Mouse (Mus musculus) forebrain, embryonic 13.5 days (tissue): ENCODE measurements around the gene Fhl3. TPM values are rescaled to one million over a fixed set of nuclear protein-coding genes. Genes with fewer than 3 reads are reported as not detected.

Source experiments
- ATAC-seq: fragments of 200-750 bp; cut with Nextera tagmentation; 2 replicates; pipeline ENCODE4 v1.8.0; 2017
- H3K27ac ChIP-seq: fragments of 300-500 bp; sonication (generic); 2 replicates; pipeline ENCODE4 v1.5.1; 2015; ENCODE audit warnings: inconsistent platforms, mild to moderate bottlenecking, moderate library complexity
- H3K27me3 ChIP-seq: fragments of 300-500 bp; sonication (generic); 2 replicates; pipeline ENCODE4 v1.6.1; 2015; ENCODE audit warnings: mild to moderate bottlenecking, inconsistent platforms
- H3K36me3 ChIP-seq: fragments of 300-500 bp; sonication (generic); 2 replicates; pipeline ENCODE4 v1.6.1; 2015; ENCODE audit warnings: mild to moderate bottlenecking, inconsistent platforms; ENCODE audit not compliant: poor library complexity, severe bottlenecking
- H3K4me1 ChIP-seq: fragments of 300-500 bp; sonication (generic); 2 replicates; pipeline ENCODE4 v1.6.1; 2015; ENCODE audit warnings: inconsistent platforms
- H3K4me2 ChIP-seq: fragments of 300-500 bp; sonication (generic); 2 replicates; pipeline ENCODE4 v1.6.1; 2015; ENCODE audit warnings: inconsistent platforms, mild to moderate bottlenecking, moderate library complexity
- H3K4me3 ChIP-seq: fragments of 300-500 bp; sonication (generic); 2 replicates; pipeline ENCODE4 v1.5.1; 2015; ENCODE audit warnings: mild to moderate bottlenecking, inconsistent platforms
- H3K9ac ChIP-seq: fragments of 300-500 bp; sonication (generic); 2 replicates; pipeline ENCODE4 v1.6.1; 2015; ENCODE audit warnings: mild to moderate bottlenecking, inconsistent platforms
- H3K9me3 ChIP-seq: fragments of 300-500 bp; sonication (generic); replicated peaks from 2 replicates; pipeline ENCODE4 v1.6.1; 2016; ENCODE audit warnings: inconsistent platforms
- WGBS: fragments of 180-500 bp; shearing (Covaris S2); methylation state at CpG from one replicate; pipeline ENCODE4 v1.1.7; 2015; 5-methylcytosine and 5-hydroxymethylcytosine counted together
- polyA plus RNA-seq: library from polyadenylated mRNA; unstranded; fragments of >200 nt; fragmentation: Nextera tagmentation; extraction: Ambion mirVana; gene quantifications from 2 replicates; pipeline ENCODE4 v1.2.1, GENCODE M21; 2015

The Fhl3 gene
- polyA plus RNA-seq, 1 experiment from 2014 or later: 3.2 TPM

GRCm38 (mm10) chr4:124714545-124715481, 14.3 kb downstream of the Fhl3 start, which contains the start of gene Sf3a3:
Sf3a3 (plus strand) TSS chr4:124714776.
- peaks cover 22% of the 10 kb centered on the region for H3K4me1 ChIP-seq
- H3K9ac ChIP-seq: peak within 1 kb of the TSS; percentile 95
- H3K36me3 ChIP-seq: peaks cover 40% of the 10 kb centered on the region
- peak; percentile 96 for ATAC-seq
- H3K9me3 ChIP-seq: no peaks in the 10 kb centered on the region
- H3K4me2 ChIP-seq: peak within 1 kb of the TSS; percentile 88
- H3K4me3 ChIP-seq: peak within 1 kb of the TSS; percentile 96
- peak within 1 kb of the TSS; percentile 68 for H3K27ac ChIP-seq
- peaks cover 10% of the 10 kb centered on the region for H3K27me3 ChIP-seq
- under 1% methylated on average over 57 of the region's 57 CpGs for WGBS

DNA sequence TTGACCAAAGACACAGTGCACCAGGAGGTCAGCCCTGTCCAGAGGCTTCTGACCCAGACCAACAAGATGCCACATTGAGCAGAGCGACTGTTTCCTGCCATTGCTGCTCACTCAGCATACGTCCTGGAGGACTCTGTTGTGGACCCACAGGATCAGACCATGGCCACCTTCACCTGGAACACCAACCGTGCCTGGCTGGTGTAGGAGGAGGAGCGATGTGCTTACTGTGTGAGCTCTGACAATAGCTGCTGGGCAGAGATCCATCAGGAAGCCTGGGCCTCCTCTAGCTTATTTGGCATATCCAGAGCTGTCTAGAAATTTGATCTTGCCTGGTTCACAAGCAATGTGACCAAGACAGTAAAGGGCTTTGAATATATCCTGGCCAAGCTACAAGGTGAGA, 18.6 kb downstream of the Fhl3 start:
- Histone ChIP-seq H3K4me3 (no peak overlapping the region), H3K36me3 (peaks cover 83% of the 10 kb centered on the region), H3K27me3 (no peaks in the 10 kb centered on the region), H3K9ac (no peak overlapping the region), H3K4me2 (no peak overlapping the region), H3K27ac (no peak overlapping the region), H3K4me1 (peaks cover 16% of the 10 kb centered on the region), H3K9me3 (no peaks in the 10 kb centered on the region)
- WGBS: 94% methylated on average over 4 of the region's 4 CpGs
- ATAC-seq: no peak

GRCm38 (mm10) chr4:124726121-124726520, 25.6 kb downstream of the Fhl3 start:
- no peak overlapping the region for H3K9ac ChIP-seq
- no peaks in the 10 kb centered on the region for H3K4me1 ChIP-seq
- ATAC-seq: no peak
- H3K36me3 ChIP-seq: peaks cover 99% of the 10 kb centered on the region
- no peak overlapping the region for H3K27ac ChIP-seq
- H3K27me3 ChIP-seq: no peaks in the 10 kb centered on the region
- H3K4me2 ChIP-seq: no peak overlapping the region
- 81% methylated on average over 6 of the region's 6 CpGs for WGBS
- no peak overlapping the region for H3K4me3 ChIP-seq
- no peaks in the 10 kb centered on the region for H3K9me3 ChIP-seq

DNA sequence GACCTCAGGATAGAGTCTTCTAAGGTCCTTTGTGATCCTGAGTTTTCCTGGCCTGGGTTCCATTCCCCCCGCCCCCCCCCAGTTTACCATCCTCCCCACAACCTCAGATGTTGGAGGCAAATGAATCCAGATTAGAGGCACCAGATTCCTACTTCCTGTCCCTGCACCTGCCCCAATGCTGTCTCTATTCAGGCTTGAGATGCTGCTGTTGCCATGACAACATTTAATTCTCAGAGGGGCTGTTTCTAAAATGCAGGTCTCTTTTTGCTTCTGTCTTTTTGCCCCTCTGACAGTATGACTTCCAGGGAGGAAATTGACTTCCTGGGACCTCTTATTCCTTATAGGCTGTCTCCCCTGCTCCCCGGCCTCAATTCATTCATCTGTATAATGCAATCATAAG, 36.5 kb downstream of the Fhl3 start:
- 65% methylated on average over 2 of the region's 2 CpGs for WGBS
- no peak overlapping the region for H3K4me3 ChIP-seq
- H3K9ac ChIP-seq: no peak overlapping the region
- H3K4me1 ChIP-seq: peaks cover 2% of the 10 kb centered on the region
- H3K4me2 ChIP-seq: no peak overlapping the region
- no peaks in the 10 kb centered on the region for H3K9me3 ChIP-seq
- peaks cover 26% of the 10 kb centered on the region for H3K36me3 ChIP-seq
- H3K27me3 ChIP-seq: no peaks in the 10 kb centered on the region
- no peak overlapping the region for H3K27ac ChIP-seq
- no peak for ATAC-seq

GRCm38 (mm10) chr4:124737486-124737885, 37.0 kb downstream of the Fhl3 start:
- peaks cover 7% of the 10 kb centered on the region for H3K4me1 ChIP-seq
- no peak overlapping the region for H3K27ac ChIP-seq

DNA sequence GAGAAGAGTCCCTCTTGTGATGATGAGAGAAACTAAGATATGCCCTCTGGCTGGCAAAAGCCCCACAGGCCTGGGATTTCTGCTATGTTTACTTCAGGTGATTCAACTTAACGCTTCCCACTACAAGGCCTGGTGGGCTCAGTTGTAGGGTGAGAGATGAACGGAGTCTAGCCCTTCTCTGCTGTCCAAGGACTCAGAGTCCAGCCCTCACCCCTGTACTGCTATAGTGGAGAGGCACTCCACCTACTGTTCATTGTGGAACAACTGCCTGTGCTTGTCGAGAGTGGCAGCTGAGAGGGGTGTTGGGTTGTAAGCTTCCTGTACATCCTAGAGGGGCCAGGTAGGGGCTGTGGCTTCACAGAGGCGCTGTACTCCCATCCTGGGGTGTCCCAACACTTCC, 37.5 kb downstream of the Fhl3 start:
- no peak overlapping the region for H3K9ac ChIP-seq
- no peak for ATAC-seq
- H3K36me3 ChIP-seq: peaks cover 15% of the 10 kb centered on the region
- H3K4me1 ChIP-seq: peaks cover 7% of the 10 kb centered on the region
- H3K27ac ChIP-seq: no peak overlapping the region
- 63% methylated on average over 4 of the region's 4 CpGs for WGBS
- H3K4me2 ChIP-seq: no peak overlapping the region
- no peak overlapping the region for H3K4me3 ChIP-seq
- no peaks in the 10 kb centered on the region for H3K27me3 ChIP-seq
- no peaks in the 10 kb centered on the region for H3K9me3 ChIP-seq

More at GRCm38 (mm10) chr4:124737486-124737885, 37.0 kb downstream of the Fhl3 start:
- no peak overlapping the region for H3K9ac ChIP-seq
- no peak overlapping the region for H3K4me3 ChIP-seq
- 78% methylated on average over 5 of the region's 5 CpGs for WGBS
- peaks cover 21% of the 10 kb centered on the region for H3K36me3 ChIP-seq
- H3K27me3 ChIP-seq: no peaks in the 10 kb centered on the region
- H3K9me3 ChIP-seq: no peaks in the 10 kb centered on the region
- H3K4me2 ChIP-seq: no peak overlapping the region
- no peak for ATAC-seq

DNA sequence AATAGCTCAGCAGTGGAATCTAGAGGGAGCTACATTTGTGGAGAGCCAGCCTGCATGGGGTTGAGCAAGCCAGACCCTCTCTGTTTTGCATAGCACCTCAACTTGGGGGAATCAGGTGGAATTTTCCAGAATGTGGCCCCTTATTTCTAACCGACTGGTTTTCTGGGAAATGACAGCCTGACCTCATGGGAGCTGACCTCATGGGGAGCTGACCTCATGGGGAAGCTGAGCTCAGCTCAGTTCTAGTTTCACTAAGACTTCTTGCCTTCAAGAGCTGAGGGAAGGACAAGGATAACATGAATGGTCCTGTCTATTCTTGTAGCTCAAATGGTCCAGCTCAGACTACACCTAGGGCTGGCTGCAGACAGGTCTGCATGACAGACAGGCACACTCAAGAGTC, 38.3 kb downstream of the Fhl3 start:
- WGBS: 80% methylated on average over 1 of the region's 1 CpGs
- no peaks in the 10 kb centered on the region for H3K27me3 ChIP-seq
- no peak for ATAC-seq

GRCm38 (mm10) chr4:124741376-124742343, 41.2 kb downstream of the Fhl3 start, which contains the start of gene Inpp5b:
Inpp5b (plus strand) TSS chr4:124741850.
- 17% methylated on average over 25 of the region's 25 CpGs for WGBS
- H3K9me3 ChIP-seq: no peaks in the 10 kb centered on the region
- peaks cover 7% of the 10 kb centered on the region for H3K4me1 ChIP-seq
- 0 out of 2 replicates have a peak within 1 kb of the TSS, but pooled peaks have one; percentile 22 for H3K27ac ChIP-seq
- peak within 1 kb of the TSS; percentile 73 for H3K4me2 ChIP-seq
- no peaks in the 10 kb centered on the region; the same call in 1 of the 2 replicates for H3K36me3 ChIP-seq
- H3K4me3 ChIP-seq: peak within 1 kb of the TSS; percentile 60
- no peaks in the 10 kb centered on the region for H3K27me3 ChIP-seq
- peak within 1 kb of the TSS; percentile 71 for H3K9ac ChIP-seq
- ATAC-seq: peak; percentile 95

More for the DNA sequence above, 38.3 kb downstream of the Fhl3 start:
- Histone ChIP-seq H3K9me3 (no peaks in the 10 kb centered on the region), H3K4me3 (no peak overlapping the region), H3K4me1 (peaks cover 7% of the 10 kb centered on the region), H3K9ac (no peak overlapping the region), H3K4me2 (no peak overlapping the region), H3K36me3 (peaks cover 8% of the 10 kb centered on the region), H3K27ac (no peak overlapping the region)

- Histone ChIP-seq H3K4me1 (peaks cover 7% of the 10 kb centered on the region), H3K4me3 (no peak overlapping the region), H3K4me2 (no peak overlapping the region), H3K9ac (no peak overlapping the region), H3K36me3 (no peaks in the 10 kb centered on the region; the same call in 1 of the 2 replicates), H3K9me3 (no peaks in the 10 kb centered on the region), H3K27me3 (no peaks in the 10 kb centered on the region), H3K27ac (no peak overlapping the region)
- ATAC-seq: no peak
- 82% methylated on average over 11 of the region's 11 CpGs for WGBS
These were observed 42.3 kb downstream of the Fhl3 start for GRCm38 (mm10) chr4:124742839-124743238.

DNA sequence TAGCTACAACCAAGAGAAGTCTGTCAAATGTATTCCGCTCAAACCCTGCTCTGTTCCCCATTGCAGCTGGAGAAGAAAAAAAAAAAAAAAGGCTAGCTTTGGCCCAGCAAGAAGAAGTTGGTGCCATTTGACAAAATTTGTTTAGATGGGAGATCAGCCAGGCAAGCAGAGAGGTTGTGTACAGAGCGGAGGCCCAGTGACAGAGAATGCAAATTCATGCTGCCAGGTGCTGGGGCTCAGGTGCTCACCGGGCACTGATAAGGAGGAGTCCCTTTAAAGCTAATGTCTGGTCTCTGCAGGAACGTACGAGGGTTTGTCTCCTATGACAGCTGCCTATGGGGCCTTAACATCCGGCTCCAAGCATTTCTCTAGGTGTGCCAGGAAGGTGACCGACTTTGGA, 46.1 kb downstream of the Fhl3 start:
- no peak for ATAC-seq
- Histone ChIP-seq H3K27me3 (peaks cover 10% of the 10 kb centered on the region; the same call in 1 of the 2 replicates), H3K36me3 (no peaks in the 10 kb centered on the region; the same call in 1 of the 2 replicates), H3K4me2 (no peak overlapping the region), H3K9me3 (no peaks in the 10 kb centered on the region), H3K4me3 (no peak overlapping the region), H3K4me1 (peaks cover 13% of the 10 kb centered on the region), H3K27ac (no peak overlapping the region), H3K9ac (no peak overlapping the region)
- WGBS: 82% methylated on average over 7 of the region's 7 CpGs

- peaks cover 15% of the 10 kb centered on the region for H3K4me1 ChIP-seq
- H3K4me3 ChIP-seq: no peak overlapping the region
- H3K36me3 ChIP-seq: no peaks in the 10 kb centered on the region; the same call in 1 of the 2 replicates
- no peaks in the 10 kb centered on the region for H3K9me3 ChIP-seq
- no peak overlapping the region for H3K4me2 ChIP-seq
- ATAC-seq: no peak
- H3K27ac ChIP-seq: no peak overlapping the region
- peak overlapping the region; percentile 27; the same call in 1 of the 2 replicates for H3K9ac ChIP-seq
- peaks cover 10% of the 10 kb centered on the region; the same call in 1 of the 2 replicates for H3K27me3 ChIP-seq
- WGBS: 62% methylated on average over 4 of the region's 4 CpGs
These were observed 47.4 kb downstream of the Fhl3 start for GRCm38 (mm10) chr4:124747851-124748250.
